Mouse (Mus musculus) bone marrow macrophage, adult 2 months (primary cell): ENCODE results near the gene Pelo. TPM values are rescaled to one million over a fixed set of nuclear protein-coding genes. Genes with fewer than 3 reads are reported as not detected.

Experiments
- H3K27ac ChIP-seq: 2 replicates; pipeline ENCODE4 v1.5.1; 2012; ENCODE audit warnings: low read depth, low read length; ENCODE audit not compliant: insufficient read depth
- H3K4me1 ChIP-seq: 2 replicates; pipeline ENCODE4 v1.6.1; 2012; ENCODE audit warnings: low read length; ENCODE audit not compliant: control insufficient read depth, insufficient read depth
- H3K4me3 ChIP-seq: 2 replicates; pipeline ENCODE4 v1.5.1; 2012; ENCODE audit warnings: mild to moderate bottlenecking, low read length, moderate library complexity; ENCODE audit not compliant: insufficient read depth
- CTCF ChIP-seq: IDR thresholded peaks from 2 replicates; pipeline ENCODE4 v1.5.1; 2012; ENCODE audit warnings: low read depth, mild to moderate bottlenecking, low read length, moderate library complexity
- POLR2A ChIP-seq: IDR thresholded peaks from 2 replicates; pipeline ENCODE4 v1.6.1; 2012; ENCODE audit warnings: mild to moderate bottlenecking, low read depth, low read length, borderline replicate concordance
- polyA plus RNA-seq: library from polyadenylated mRNA; stranded (reverse); fragments of >200 nt; gene quantifications from 2 replicates; pipeline ENCODE4 v1.2.4, GENCODE M21; 2012; ENCODE audit not compliant: missing spikeins, insufficient read depth, insufficient read length

The Pelo gene
- polyA plus RNA-seq, 1 experiment = 8.4 TPM

- Histone ChIP-seq H3K4me3 (no peak overlapping the region), H3K4me1 (no peaks in the 10 kb centered on the region), H3K27ac (no peak overlapping the region)
- no peak for TF ChIP-seq POLR2A
Observed at GRCm38 (mm10) chr13:115099381-115099780, 9.4 kb upstream of the Pelo start.

- no peak overlapping the region for H3K4me3 ChIP-seq
- no peak for TF ChIP-seq POLR2A
- TF ChIP-seq CTCF = no peak
Observed at GRCm38 (mm10) chr13:115098227-115098626, 8.2 kb upstream of the Pelo start.

GRCm38 (mm10) chr13:115096965-115097364, 7.0 kb upstream of the Pelo start:
- Histone ChIP-seq H3K27ac (no peak overlapping the region), H3K4me3 (no peak overlapping the region), H3K4me1 (no peaks in the 10 kb centered on the region)
- TF ChIP-seq CTCF = no peak
- no peak for TF ChIP-seq POLR2A

More at GRCm38 (mm10) chr13:115098227-115098626, 8.2 kb upstream of the Pelo start:
- Histone ChIP-seq H3K4me1 (no peaks in the 10 kb centered on the region), H3K27ac (no peak overlapping the region)

- Histone ChIP-seq H3K4me3 (no peak overlapping the region), H3K27ac (no peak overlapping the region), H3K4me1 (no peaks in the 10 kb centered on the region)
- no peak for TF ChIP-seq CTCF
- TF ChIP-seq POLR2A = no peak
Observed at GRCm38 (mm10) chr13:115096216-115096615, 6.2 kb upstream of the Pelo start.

GRCm38 (mm10) chr13:115095392-115095791, 5.4 kb upstream of the Pelo start:
- peaks cover 3% of the 10 kb centered on the region; the same call in 1 of the 2 replicates for H3K4me1 ChIP-seq
- no peak overlapping the region for H3K27ac ChIP-seq
- TF ChIP-seq CTCF (no peak), POLR2A (no peak)
- no peak overlapping the region for H3K4me3 ChIP-seq

GRCm38 (mm10) chr13:115091511-115091910, 1.5 kb upstream of the Pelo start:
- peaks cover 5% of the 10 kb centered on the region for H3K4me1 ChIP-seq
- H3K4me3 ChIP-seq = no peak overlapping the region
- no peak overlapping the region for H3K27ac ChIP-seq
- TF ChIP-seq POLR2A = no peak
- TF ChIP-seq CTCF = no peak

GRCm38 (mm10) chr13:115090977-115091445, 1.0 kb upstream of the Pelo start:
- Histone ChIP-seq H3K27ac (no peak overlapping the region), H3K4me1 (peaks cover 5% of the 10 kb centered on the region), H3K4me3 (peak overlapping the region; percentile 90)
- TF ChIP-seq POLR2A (no peak), CTCF (no peak)

GRCm38 (mm10) chr13:115089395-115090025, 476 bp downstream of the Pelo start:
- H3K4me1 ChIP-seq = peaks cover 5% of the 10 kb centered on the region
- TF ChIP-seq CTCF = no peak
- no peak for TF ChIP-seq POLR2A
- peak overlapping the region; percentile 90 for H3K4me3 ChIP-seq
- H3K27ac ChIP-seq = no peak overlapping the region

- H3K27ac ChIP-seq = no peak overlapping the region
- peaks cover 5% of the 10 kb centered on the region for H3K4me1 ChIP-seq
- TF ChIP-seq CTCF = no peak
- no peak for TF ChIP-seq POLR2A
- peak overlapping the region; percentile 90 for H3K4me3 ChIP-seq
Observed at GRCm38 (mm10) chr13:115089020-115089394, 979 bp downstream of the Pelo start.

GRCm38 (mm10) chr13:115085974-115086373, 4.0 kb downstream of the Pelo start:
- Histone ChIP-seq H3K27ac (no peak overlapping the region), H3K4me1 (peaks cover 3% of the 10 kb centered on the region), H3K4me3 (no peak overlapping the region)
- no peak for TF ChIP-seq CTCF
- no peak for TF ChIP-seq POLR2A

- no peak for TF ChIP-seq CTCF
- TF ChIP-seq POLR2A = no peak
- no peak overlapping the region for H3K4me3 ChIP-seq
- no peaks in the 10 kb centered on the region for H3K4me1 ChIP-seq
- no peak overlapping the region for H3K27ac ChIP-seq
Observed at GRCm38 (mm10) chr13:115082339-115082738, 7.6 kb downstream of the Pelo start.
